Mouse (Mus musculus) heart, postnatal 0 days (tissue): ENCODE measurements around the gene Mgat3.

Experiments
- CTCF ChIP-seq: IDR thresholded peaks from 2 replicates; pipeline ENCODE4 v1.5.1; 2016; ENCODE audit warnings: antibody characterized with exemption, control low read depth, low read depth
- EP300 ChIP-seq: IDR thresholded peaks from 2 replicates; pipeline ENCODE4 v1.6.1; 2016; ENCODE audit warnings: antibody characterized with exemption, low read depth

GRCm38 (mm10) chr15:80132452-80132851 lies 41.1 kb upstream of the Mgat3 start:
- no peak for TF ChIP-seq CTCF
- TF ChIP-seq EP300, result no peak
